Mouse (Mus musculus) kidney, adult 2 months (tissue): ENCODE results near the gene Nit1. TPM values are rescaled to one million over a fixed set of nuclear protein-coding genes. Genes with fewer than 3 reads are reported as not detected.
"Not testable (repeated sequence)": the region's sequence is repeated elsewhere in the genome, so short reads cannot be mapped to it uniquely, and the experiment has no call there.

Source experiments
- DNase-seq: peaks from one replicate; pipeline ENCODE4 v3.0.0; 2021
- H3K27ac ChIP-seq: fragments of 200-500 bp; 2 replicates; pipeline ENCODE4 v1.5.1; 2012; ENCODE audit warnings: low read depth, low read length, control low read depth, inconsistent platforms; ENCODE audit not compliant: insufficient read depth
- H3K27me3 ChIP-seq: fragments of 200-500 bp; replicated peaks from 2 replicates; pipeline ENCODE4 v1.6.1; 2012; ENCODE audit warnings: mild to moderate bottlenecking, moderate library complexity, low read length, inconsistent platforms; ENCODE audit not compliant: control insufficient read depth, insufficient read depth
- H3K36me3 ChIP-seq: fragments of 200-500 bp; 2 replicates; pipeline ENCODE4 v1.6.1; 2012; ENCODE audit warnings: mild to moderate bottlenecking, moderate library complexity, low read length, inconsistent platforms; ENCODE audit not compliant: control insufficient read depth, insufficient read depth
- H3K4me1 ChIP-seq: fragments of 200-500 bp; 2 replicates; pipeline ENCODE4 v1.6.1; 2011; ENCODE audit warnings: low read length; ENCODE audit not compliant: control insufficient read depth, insufficient read depth
- H3K4me3 ChIP-seq: fragments of 200-500 bp; 2 replicates; pipeline ENCODE4 v1.5.1; 2011; ENCODE audit warnings: mild to moderate bottlenecking, low read depth, low read length, control low read depth; ENCODE audit not compliant: insufficient read depth
- CTCF ChIP-seq: fragments of 200-500 bp; conservative IDR thresholded peaks from 2 replicates; pipeline ENCODE4 v1.5.1; 2011; ENCODE audit warnings: low read depth, mild to moderate bottlenecking, control low read depth, low read length, moderate library complexity, mixed read lengths; ENCODE audit not compliant: insufficient read depth, insufficient read length
- POLR2A ChIP-seq: fragments of 200-500 bp; IDR thresholded peaks from one replicate; pipeline ENCODE4 v1.6.1; 2011; ENCODE audit warnings: low read depth, low read length, control low read depth
- WGBS: fragments of 180-500 bp; shearing (Covaris S2); methylation state at CpG from one replicate; pipeline ENCODE4 v1.1.7; 2018; 5-methylcytosine and 5-hydroxymethylcytosine counted together
- polyA plus RNA-seq: library from polyadenylated mRNA; depleted of rRNA; stranded (reverse); fragments of >200 nt; gene quantifications from 2 replicates; pipeline ENCODE4 v1.2.3, GENCODE M21; 2012

Nit1 gene
- polyA plus RNA-seq, 1 experiment: 207 TPM

GRCm38 (mm10) chr1:171329433-171330215 is 15.8 kb downstream of the Nit1 start:
- TF ChIP-seq CTCF: no peak
- no peak for TF ChIP-seq POLR2A
- Histone ChIP-seq H3K4me1 (peaks cover 12% of the 10 kb centered on the region; the same call in 1 of the 2 replicates), H3K27me3 (no peaks in the 10 kb centered on the region), H3K27ac (peak overlapping the region; percentile 39), H3K4me3 (peak overlapping the region; percentile 74), H3K36me3 (no peaks in the 10 kb centered on the region)
- WGBS: 1% methylated on average over 54 of the region's 61 CpGs
- no peak for DNase-seq

GRCm38 (mm10) chr1:171328839-171329432 is 16.5 kb downstream of the Nit1 start, which contains the start of gene Dedd:
Dedd (plus strand) TSS chr1:171329145.
- peak within 1 kb of the TSS; percentile 82 for H3K27ac ChIP-seq
- peaks cover 12% of the 10 kb centered on the region; the same call in 1 of the 2 replicates for H3K4me1 ChIP-seq
- TF ChIP-seq POLR2A (no peak), CTCF (0 out of 2 replicates have a peak, but pooled peaks have one; percentile 7)
- no peaks in the 10 kb centered on the region for H3K36me3 ChIP-seq
- DNase-seq: peak; percentile 96
- peak within 1 kb of the TSS; percentile 74 for H3K4me3 ChIP-seq
- WGBS: under 1% methylated on average over 41 of the region's 48 CpGs
- H3K27me3 ChIP-seq: no peaks in the 10 kb centered on the region

GRCm38 (mm10) chr1:171328244-171328643 is 17.2 kb downstream of the Nit1 start:
- peak overlapping the region; percentile 74 for H3K4me3 ChIP-seq
- H3K4me1 ChIP-seq: peaks cover 12% of the 10 kb centered on the region; the same call in 1 of the 2 replicates
- WGBS: 15% methylated on average over 9 of the region's 9 CpGs
- H3K36me3 ChIP-seq: no peaks in the 10 kb centered on the region
- TF ChIP-seq CTCF: no peak
- no peak for DNase-seq
- no peaks in the 10 kb centered on the region for H3K27me3 ChIP-seq
- H3K27ac ChIP-seq: peak overlapping the region; percentile 82

- peaks cover 12% of the 10 kb centered on the region; the same call in 1 of the 2 replicates for H3K4me1 ChIP-seq
- not testable (repeated sequence) for H3K27me3 ChIP-seq, H3K27ac ChIP-seq, DNase-seq, H3K4me3 ChIP-seq, H3K36me3 ChIP-seq
- 73% methylated on average over 4 of the region's 4 CpGs for WGBS
These were observed 18.9 kb downstream of the Nit1 start for GRCm38 (mm10) chr1:171326588-171326987.

- TF ChIP-seq POLR2A (no peak), CTCF (no peak)
- WGBS: 51% methylated on average over 2 of the region's 2 CpGs
- no peak for DNase-seq
These were observed 19.9 kb downstream of the Nit1 start for GRCm38 (mm10) chr1:171325571-171325970.

GRCm38 (mm10) chr1:171322012-171322411 is 23.4 kb downstream of the Nit1 start:
- peak; percentile 70 for DNase-seq
- peaks cover 2% of the 10 kb centered on the region; the same call in 1 of the 2 replicates for H3K4me1 ChIP-seq
- peak overlapping the region; percentile 79 for H3K27ac ChIP-seq
- H3K4me3 ChIP-seq: no peak overlapping the region
- no peaks in the 10 kb centered on the region for H3K27me3 ChIP-seq
- no peaks in the 10 kb centered on the region for H3K36me3 ChIP-seq
- 0 out of 2 replicates have a peak, but pooled peaks have one; percentile 13 for TF ChIP-seq CTCF
- TF ChIP-seq POLR2A: no peak
- 80% methylated on average over 1 of the region's 1 CpGs for whole genome bisulfite sequencing

More at GRCm38 (mm10) chr1:171325571-171325970, 19.9 kb downstream of the Nit1 start:
- Histone ChIP-seq H3K36me3 (no peaks in the 10 kb centered on the region), H3K27me3 (no peaks in the 10 kb centered on the region), H3K27ac (no peak overlapping the region), H3K4me3 (no peak overlapping the region), H3K4me1 (peaks cover 6% of the 10 kb centered on the region; the same call in 1 of the 2 replicates)

GRCm38 (mm10) chr1:171321415-171321814 is 24.0 kb downstream of the Nit1 start:
- Histone ChIP-seq H3K27ac (no peak overlapping the region), H3K36me3 (no peaks in the 10 kb centered on the region), H3K4me3 (no peak overlapping the region), H3K4me1 (peaks cover 2% of the 10 kb centered on the region; the same call in 1 of the 2 replicates), H3K27me3 (no peaks in the 10 kb centered on the region)
- DNase-seq: no peak
- no peak for TF ChIP-seq POLR2A
- no peak for TF ChIP-seq CTCF
